Mouse (Mus musculus): ENCODE measurements around the gene Ilkap. TPM values are rescaled to one million over a fixed set of nuclear protein-coding genes. Genes with fewer than 3 reads are reported as not detected.

The Ilkap gene
- polyA plus RNA-seq, 1 experiment from 2014 or later = 141 TPM

GRCm38 (mm10) chr1:91413030-91413506 is 14.5 kb upstream of the Ilkap start:
- WGBS = under 1% methylated on average over 34 of the region's 34 CpGs
- Histone ChIP-seq H3K9me3 (replicated peaks) (no peaks in the 10 kb centered on the region), H3K4me1 (peaks cover 33% of the 10 kb centered on the region), H3K4me2 (peak overlapping the region; percentile 97), H3K4me3 (replicated peaks) (peak overlapping the region; percentile 86), H3K27ac (peak overlapping the region; percentile 95), H3K36me3 (peaks cover 13% of the 10 kb centered on the region; the same call in 1 of the 2 replicates), H3K9ac (peak overlapping the region; percentile 93), H3K27me3 (no peaks in the 10 kb centered on the region)
- ATAC-seq (replicated peaks; ENCODE audit: low FRiP score) = peak; percentile 95

- WGBS = 4% methylated on average over 64 of the region's 65 CpGs
Observed at GRCm38 (mm10) chr1:91412286-91413029, 13.8 kb upstream of the Ilkap start.

GRCm38 (mm10) chr1:91411631-91412285 is 13.1 kb upstream of the Ilkap start:
- H3K9ac ChIP-seq = peak overlapping the region; percentile 93; the same call in 1 of the 2 replicates
- peak overlapping the region; percentile 86 for H3K4me3 ChIP-seq (replicated peaks)
- H3K36me3 ChIP-seq = peaks cover 2% of the 10 kb centered on the region; the same call in 1 of the 2 replicates
- WGBS = 68% methylated on average over 8 of the region's 8 CpGs
- ATAC-seq (replicated peaks; ENCODE audit: low FRiP score) = 0 out of 2 replicates have a peak, but pooled peaks have one; percentile 0
- peak overlapping the region; percentile 97 for H3K4me2 ChIP-seq
- H3K27me3 ChIP-seq = no peaks in the 10 kb centered on the region
- H3K9me3 ChIP-seq (replicated peaks) = no peaks in the 10 kb centered on the region
- H3K27ac ChIP-seq = no peak overlapping the region
- peaks cover 33% of the 10 kb centered on the region for H3K4me1 ChIP-seq

More at GRCm38 (mm10) chr1:91412286-91413029, 13.8 kb upstream of the Ilkap start:
- peak; percentile 45 for ATAC-seq (replicated peaks; ENCODE audit: low FRiP score)
- H3K4me1 ChIP-seq = peaks cover 33% of the 10 kb centered on the region
- peak overlapping the region; percentile 86 for H3K4me3 ChIP-seq (replicated peaks)
- peak overlapping the region; percentile 97 for H3K4me2 ChIP-seq
- peak overlapping the region; percentile 93 for H3K9ac ChIP-seq
- H3K27me3 ChIP-seq = no peaks in the 10 kb centered on the region
- no peaks in the 10 kb centered on the region for H3K9me3 ChIP-seq (replicated peaks)
- H3K27ac ChIP-seq = peak overlapping the region; percentile 95
- peaks cover 7% of the 10 kb centered on the region; the same call in 1 of the 2 replicates for H3K36me3 ChIP-seq

GRCm38 (mm10) chr1:91407819-91408218 is 9.2 kb upstream of the Ilkap start:
- no peak overlapping the region for H3K9ac ChIP-seq
- peaks cover 18% of the 10 kb centered on the region for H3K4me1 ChIP-seq
- no peak for ATAC-seq (replicated peaks; ENCODE audit: low FRiP score)
- H3K27me3 ChIP-seq = no peaks in the 10 kb centered on the region
- no peak overlapping the region for H3K4me3 ChIP-seq (replicated peaks)
- no peak overlapping the region for H3K4me2 ChIP-seq
- H3K36me3 ChIP-seq = no peaks in the 10 kb centered on the region
- no peak overlapping the region for H3K27ac ChIP-seq
- no peaks in the 10 kb centered on the region for H3K9me3 ChIP-seq (replicated peaks)
- WGBS = 78% methylated on average over 4 of the region's 4 CpGs

- no peaks in the 10 kb centered on the region for H3K9me3 ChIP-seq (replicated peaks)
- H3K27me3 ChIP-seq = no peaks in the 10 kb centered on the region
- no peak overlapping the region for H3K9ac ChIP-seq
- H3K4me1 ChIP-seq = 0 out of 2 replicates have a peak, but pooled peaks cover 4% of the 10 kb centered on the region
- 59% methylated on average over 23 of the region's 23 CpGs for WGBS
- no peaks in the 10 kb centered on the region for H3K36me3 ChIP-seq
- no peak for ATAC-seq (replicated peaks; ENCODE audit: low FRiP score)
- no peak overlapping the region for H3K4me2 ChIP-seq
- H3K27ac ChIP-seq = no peak overlapping the region
- H3K4me3 ChIP-seq (replicated peaks) = no peak overlapping the region
Observed at GRCm38 (mm10) chr1:91405406-91406169, 7.0 kb upstream of the Ilkap start.

GRCm38 (mm10) chr1:91404976-91405375 is 6.4 kb upstream of the Ilkap start:
- Histone ChIP-seq H3K27me3 (no peaks in the 10 kb centered on the region), H3K27ac (no peak overlapping the region), H3K9ac (no peak overlapping the region), H3K4me2 (no peak overlapping the region), H3K36me3 (no peaks in the 10 kb centered on the region), H3K4me1 (0 out of 2 replicates have a peak, but pooled peaks cover 4% of the 10 kb centered on the region), H3K4me3 (replicated peaks) (no peak overlapping the region), H3K9me3 (replicated peaks) (no peaks in the 10 kb centered on the region)
- WGBS = 17% methylated on average over 1 of the region's 1 CpGs
- no peak for ATAC-seq (replicated peaks; ENCODE audit: low FRiP score)

GRCm38 (mm10) chr1:91397927-91398259 is 722 bp downstream of the Ilkap start:
- WGBS = under 1% methylated on average over 12 of the region's 12 CpGs

GRCm38 (mm10) chr1:91390369-91390768 is 8.2 kb downstream of the Ilkap start:
- Histone ChIP-seq H3K27me3 (no peaks in the 10 kb centered on the region), H3K36me3 (peaks cover 87% of the 10 kb centered on the region), H3K4me1 (no peaks in the 10 kb centered on the region), H3K9me3 (replicated peaks) (no peaks in the 10 kb centered on the region), H3K4me3 (replicated peaks) (no peak overlapping the region), H3K9ac (no peak overlapping the region), H3K4me2 (no peak overlapping the region), H3K27ac (no peak overlapping the region)
- 94% methylated on average over 5 of the region's 5 CpGs for WGBS
- ATAC-seq (replicated peaks; ENCODE audit: low FRiP score) = no peak

More at GRCm38 (mm10) chr1:91397927-91398259, 722 bp downstream of the Ilkap start:
- H3K4me3 ChIP-seq (replicated peaks) = peak overlapping the region; percentile 95
- peak overlapping the region; percentile 95 for H3K9ac ChIP-seq
- peak overlapping the region; percentile 88 for H3K4me2 ChIP-seq
- H3K4me1 ChIP-seq = peaks cover 20% of the 10 kb centered on the region
- H3K9me3 ChIP-seq (replicated peaks) = no peaks in the 10 kb centered on the region
- no peaks in the 10 kb centered on the region for H3K27me3 ChIP-seq
- peaks cover 23% of the 10 kb centered on the region for H3K36me3 ChIP-seq
- ATAC-seq (replicated peaks; ENCODE audit: low FRiP score) = no peak
- peak overlapping the region; percentile 87 for H3K27ac ChIP-seq

GRCm38 (mm10) chr1:91381091-91381471 is 17.5 kb downstream of the Ilkap start:
- Histone ChIP-seq H3K9ac (no peak overlapping the region), H3K27ac (no peak overlapping the region), H3K9me3 (replicated peaks) (no peaks in the 10 kb centered on the region), H3K4me3 (replicated peaks) (no peak overlapping the region), H3K27me3 (no peaks in the 10 kb centered on the region), H3K4me1 (no peaks in the 10 kb centered on the region), H3K36me3 (peaks cover 94% of the 10 kb centered on the region), H3K4me2 (no peak overlapping the region)
- 92% methylated on average over 4 of the region's 4 CpGs for WGBS
- ATAC-seq (replicated peaks; ENCODE audit: low FRiP score) = no peak

GRCm38 (mm10) chr1:91380453-91381090 is 18.0 kb downstream of the Ilkap start:
- no peaks in the 10 kb centered on the region for H3K27me3 ChIP-seq

GRCm38 (mm10) chr1:91373414-91373835 is 25.2 kb downstream of the Ilkap start:
- H3K36me3 ChIP-seq = peaks cover 90% of the 10 kb centered on the region
- WGBS = 91% methylated on average over 6 of the region's 6 CpGs

More at GRCm38 (mm10) chr1:91380453-91381090, 18.0 kb downstream of the Ilkap start:
- H3K27ac ChIP-seq = no peak overlapping the region
- WGBS = 61% methylated on average over 7 of the region's 7 CpGs
- H3K4me2 ChIP-seq = no peak overlapping the region
- H3K9ac ChIP-seq = no peak overlapping the region
- H3K36me3 ChIP-seq = peaks cover 96% of the 10 kb centered on the region
- ATAC-seq (replicated peaks; ENCODE audit: low FRiP score) = peak; percentile 43; the same call in 1 of the 2 replicates
- no peak overlapping the region for H3K4me3 ChIP-seq (replicated peaks)
- no peaks in the 10 kb centered on the region for H3K9me3 ChIP-seq (replicated peaks)
- no peaks in the 10 kb centered on the region for H3K4me1 ChIP-seq

More at GRCm38 (mm10) chr1:91373414-91373835, 25.2 kb downstream of the Ilkap start:
- H3K4me2 ChIP-seq = no peak overlapping the region
- H3K4me1 ChIP-seq = no peaks in the 10 kb centered on the region
- H3K27me3 ChIP-seq = no peaks in the 10 kb centered on the region
- H3K9ac ChIP-seq = no peak overlapping the region
- ATAC-seq (replicated peaks; ENCODE audit: low FRiP score) = no peak
- H3K27ac ChIP-seq = no peak overlapping the region
- no peak overlapping the region for H3K4me3 ChIP-seq (replicated peaks)
- H3K9me3 ChIP-seq (replicated peaks) = no peaks in the 10 kb centered on the region

Data from kidney, embryonic 15.5 days (tissue).